8 mouse cellular contexts compared by ENCODE assay signal in the genomic region with DNA sequence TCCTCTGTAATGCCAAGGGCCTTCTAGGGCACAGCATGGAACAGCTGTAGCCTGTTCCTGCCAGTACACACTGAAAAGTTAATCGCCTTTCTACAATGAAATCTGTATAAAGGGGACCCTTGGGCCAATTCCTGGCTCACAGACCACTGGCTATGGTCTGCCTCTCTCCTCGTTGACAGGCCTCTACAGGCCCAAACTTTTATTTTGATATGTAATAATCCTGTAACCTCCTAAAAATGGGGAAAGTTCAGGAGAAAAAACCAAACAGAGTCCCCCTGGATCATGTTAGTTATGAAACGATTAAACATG. TPM values are rescaled to one million over a fixed set of nuclear protein-coding genes. Genes with fewer than 3 reads are reported as not detected.
DNase-seq lines count a peak whose midpoint lies in the region; ATAC-seq and TF ChIP-seq lines count a peak whose summit lies in the region.

No protein-coding gene starts in this region.

- TF ChIP-seq EP300 in ES-Bruce4 (IDR thresholded peaks at IDR 0.05; ENCODE audit: insufficient read depth, low read depth, low read length), result no peak
- no peak for TF ChIP-seq EP300 in liver, embryonic 14.5 days (IDR thresholded peaks at IDR 0.05; ENCODE audit: low read depth)

- ATAC-seq in heart, embryonic 11.5 days (replicated peaks; ENCODE audit: insufficient number of reproducible peaks, low FRiP score, low TSS enrichment), result no peak
- no peak for ATAC-seq in forebrain, embryonic 15.5 days (replicated peaks)
- ATAC-seq in liver, embryonic 14.5 days (ENCODE audit: insufficient read depth), result no peak

- TF ChIP-seq POLR2A in ES-Bruce4 (IDR thresholded peaks at IDR 0.05; ENCODE audit: insufficient read depth, low read length), result no peak

- H3K36me3 ChIP-seq in heart, embryonic 11.5 days (ENCODE audit: control insufficient read depth, insufficient read depth, low read length), result no peaks in the 10 kb centered on the region
- no peaks in the 10 kb centered on the region for H3K36me3 ChIP-seq in ES-Bruce4 (ENCODE audit: control insufficient read depth, insufficient read depth, low read length, poor library complexity, severe bottlenecking)
- H3K36me3 ChIP-seq in forebrain, embryonic 15.5 days, result no peaks in the 10 kb centered on the region
- 0 out of 2 replicates have a peak, but pooled peaks cover 4% of the 10 kb centered on the region for H3K36me3 ChIP-seq in liver, embryonic 14.5 days (replicated peaks; ENCODE audit: control insufficient read depth, insufficient read depth, low read depth)

- H3K27me3 ChIP-seq in heart, embryonic 11.5 days (ENCODE audit: control insufficient read depth, insufficient read depth, low read length), result peaks cover under 1% of the 10 kb centered on the region; the same call in 1 of the 2 replicates
- H3K27me3 ChIP-seq in ES-Bruce4 (ENCODE audit: control insufficient read depth, insufficient read depth, low read length, poor library complexity, severe bottlenecking), result no peaks in the 10 kb centered on the region
- H3K27me3 ChIP-seq in forebrain, embryonic 15.5 days, result no peaks in the 10 kb centered on the region
- H3K27me3 ChIP-seq in liver, embryonic 14.5 days (ENCODE audit: control insufficient read depth, insufficient read depth, low read length), result no peaks in the 10 kb centered on the region

- peak overlapping the region; percentile 89 for H3K4me2 ChIP-seq in heart, embryonic 11.5 days
- peak overlapping the region; percentile 73 for H3K4me2 ChIP-seq in forebrain, embryonic 15.5 days (replicated peaks)
- H3K4me2 ChIP-seq in liver, embryonic 14.5 days (ENCODE audit: low read depth), result peak overlapping the region; percentile 96

- peak overlapping the region; percentile 97 for H3K9ac ChIP-seq in heart, embryonic 11.5 days (ENCODE audit: low read depth, low read length)
- H3K9ac ChIP-seq in ES-Bruce4 (ENCODE audit: low read depth, poor library complexity, severe bottlenecking), result peak overlapping the region; percentile 91
- H3K9ac ChIP-seq in forebrain, embryonic 15.5 days (replicated peaks), result peak overlapping the region; percentile 91
- peak overlapping the region; percentile 98 for H3K9ac ChIP-seq in liver, embryonic 14.5 days (replicated peaks)

- TF ChIP-seq CTCF in ES-Bruce4 (IDR thresholded peaks at IDR 0.05; ENCODE audit: low read depth, low read length), result no peak
- no peak for TF ChIP-seq CTCF in liver, embryonic 14.5 days (IDR thresholded peaks at IDR 0.05; ENCODE audit: low read depth)

- no peak for DNase-seq in heart, adult 8-10 months (ENCODE audit: low spot score)
- no peak for DNase-seq in liver, embryonic 14.5 days (ENCODE audit: low read depth in 3 of 3, low spot score in 3 of 3)
- DNase-seq in ovary, postnatal 10 days (ENCODE audit: low spot score), result no peak
- DNase-seq in embryo, embryonic 11 days, result no peak
- DNase-seq in thymus, adult 18-20 months, result no peak

- H3K4me1 ChIP-seq in heart, embryonic 11.5 days (ENCODE audit: control insufficient read depth, insufficient read depth, low read length), result peaks cover 21% of the 10 kb centered on the region
- peaks cover 2% of the 10 kb centered on the region for H3K4me1 ChIP-seq in ES-Bruce4 (ENCODE audit: control insufficient read depth, insufficient read depth, low read length)
- H3K4me1 ChIP-seq in forebrain, embryonic 15.5 days, result peaks cover 37% of the 10 kb centered on the region
- H3K4me1 ChIP-seq in liver, embryonic 14.5 days (replicated peaks; ENCODE audit: control insufficient read depth in 2 of 2, insufficient read depth in 2 of 2, low read length in 1 of 2), result peaks cover 27 to 37% of the 10 kb centered on the region in 2 experiments

- H3K4me3 ChIP-seq in heart, embryonic 11.5 days (ENCODE audit: low read depth, low read length), result peak overlapping the region; percentile 89
- no peak overlapping the region for H3K4me3 ChIP-seq in ES-Bruce4 (ENCODE audit: low read depth, low read length)
- peak overlapping the region; percentile 88 for H3K4me3 ChIP-seq in forebrain, embryonic 15.5 days
- peak overlapping the region; percentile 61 to 93 for H3K4me3 ChIP-seq in liver, embryonic 14.5 days (ENCODE audit: insufficient read depth in 1 of 2, low read depth in 2 of 2, low read length in 2 of 2)

- 55% methylated on average over 3 of the region's 3 CpGs for WGBS in heart, embryonic 11.5 days (ENCODE audit: insufficient replicate concordance)
- 51% methylated on average over 3 of the region's 3 CpGs for WGBS in forebrain, embryonic 15.5 days
- WGBS in liver, embryonic 14.5 days (ENCODE audit: insufficient replicate concordance), result 46% methylated on average over 3 of the region's 3 CpGs

- peak overlapping the region; percentile 94 for H3K27ac ChIP-seq in heart, embryonic 11.5 days (ENCODE audit: low read depth, low read length)
- 0 out of 2 replicates have a peak overlapping the region, but pooled peaks have one; percentile 4 for H3K27ac ChIP-seq in ES-Bruce4 (ENCODE audit: insufficient read depth, low read length)
- peak overlapping the region; percentile 97; the same call in 1 of the 2 replicates for H3K27ac ChIP-seq in forebrain, embryonic 15.5 days (replicated peaks)
- peak overlapping the region; percentile 90 for H3K27ac ChIP-seq in liver, embryonic 14.5 days

- no peaks in the 10 kb centered on the region for H3K9me3 ChIP-seq in heart, embryonic 11.5 days (replicated peaks; ENCODE audit: control insufficient read depth, low read length)
- no peaks in the 10 kb centered on the region for H3K9me3 ChIP-seq in ES-Bruce4 (replicated peaks; ENCODE audit: control insufficient read depth, insufficient read depth, low read length, poor library complexity, severe bottlenecking)
- no peaks in the 10 kb centered on the region for H3K9me3 ChIP-seq in forebrain, embryonic 15.5 days
- no peaks in the 10 kb centered on the region for H3K9me3 ChIP-seq in liver, embryonic 14.5 days (ENCODE audit: control insufficient read depth, low read length)

RNA-seq across cellular contexts. Expression of gene Sp2, which starts 6.4 kb away (rescaled TPM):
- 17.3 and 17.9 TPM in 2 replicates for polyA plus RNA-seq in heart, embryonic 11.5 days (2014; fragmentation: Nextera tagmentation; extraction: Ambion mirVana)
- 10 to 100 TPM in 2 of 4 experiments, 1 to 10 TPM in 2; 7.8 to 13.7 (median 11.0) TPM for total RNA-seq in heart, adult 8-10 months (2022)
- 29.0 and 30.5 TPM in 2 replicates for polyA plus RNA-seq in ES-Bruce4 (2011; ENCODE audit: insufficient read depth, insufficient read length, low read depth, missing spikeins)
- polyA plus RNA-seq in forebrain, embryonic 15.5 days (2015; fragmentation: Nextera tagmentation; extraction: Ambion mirVana), result 14.9 and 16.1 TPM in 2 replicates
- 7.7 and 8.0 TPM in 2 replicates for polyA plus RNA-seq in liver, embryonic 14.5 days (2012; rRNA removed)
- polyA plus RNA-seq in liver, embryonic 14.5 days (2014; fragmentation: Nextera tagmentation; extraction: Ambion mirVana), result 13.7 and 17.1 TPM in 2 replicates

RNA-seq across cellular contexts. Expression of gene Pnpo, which starts 32.5 kb away (rescaled TPM):
- 63.9 and 68.0 TPM in 2 replicates for polyA plus RNA-seq in heart, embryonic 11.5 days (2014; fragmentation: Nextera tagmentation; extraction: Ambion mirVana)
- total RNA-seq in heart, adult 8-10 months (2022), result 10 to 100 TPM; 14.9 to 16.6 (median 16.1) TPM
- polyA plus RNA-seq in ES-Bruce4 (2011; ENCODE audit: insufficient read depth, insufficient read length, low read depth, missing spikeins), result 23.6 and 24.1 TPM in 2 replicates
- polyA plus RNA-seq in forebrain, embryonic 15.5 days (2015; fragmentation: Nextera tagmentation; extraction: Ambion mirVana), result 20.7 and 21.5 TPM in 2 replicates
- 315 and 355 TPM in 2 replicates for polyA plus RNA-seq in liver, embryonic 14.5 days (2012; rRNA removed)
- 564 and 592 TPM in 2 replicates for polyA plus RNA-seq in liver, embryonic 14.5 days (2014; fragmentation: Nextera tagmentation; extraction: Ambion mirVana)

RNA-seq across cellular contexts. Expression of gene Sp6, which starts 36.9 kb away (rescaled TPM):
- polyA plus RNA-seq in heart, embryonic 11.5 days (2014; fragmentation: Nextera tagmentation; extraction: Ambion mirVana), result 0.07 and 0.11 TPM in 2 replicates
- total RNA-seq in heart, adult 8-10 months (2022), result under 1 TPM in 3 of 4 experiments, not detected in 1; 0.08 to 0.28 (median 0.23) TPM
- 12.4 and 13.5 TPM in 2 replicates for polyA plus RNA-seq in ES-Bruce4 (2011; ENCODE audit: insufficient read depth, insufficient read length, low read depth, missing spikeins)
- 0.10 and 0.43 TPM in 2 replicates for polyA plus RNA-seq in forebrain, embryonic 15.5 days (2015; fragmentation: Nextera tagmentation; extraction: Ambion mirVana)
- polyA plus RNA-seq in liver, embryonic 14.5 days (2012; rRNA removed), result 0.02 and 0.06 TPM in 2 replicates
- not detected in 2 replicates for polyA plus RNA-seq in liver, embryonic 14.5 days (2014; fragmentation: Nextera tagmentation; extraction: Ambion mirVana)

RNA-seq across cellular contexts. Expression of gene Prr15l, which starts 48.4 kb away (rescaled TPM):
- polyA plus RNA-seq in heart, embryonic 11.5 days (2014; fragmentation: Nextera tagmentation; extraction: Ambion mirVana), result 0.23 and 0.50 TPM in 2 replicates
- 1 to 10 TPM; 1.1 to 1.7 (median 1.5) TPM for total RNA-seq in heart, adult 8-10 months (2022)
- polyA plus RNA-seq in ES-Bruce4 (2011; ENCODE audit: insufficient read depth, insufficient read length, low read depth, missing spikeins), result 10.9 and 11.1 TPM in 2 replicates
- 0.17 TPM in 1 of 2 replicates, not detected in the other for polyA plus RNA-seq in forebrain, embryonic 15.5 days (2015; fragmentation: Nextera tagmentation; extraction: Ambion mirVana)
- 2.8 and 3.3 TPM in 2 replicates for polyA plus RNA-seq in liver, embryonic 14.5 days (2012; rRNA removed)
- 4.9 and 8.5 TPM in 2 replicates for polyA plus RNA-seq in liver, embryonic 14.5 days (2014; fragmentation: Nextera tagmentation; extraction: Ambion mirVana)

RNA-seq across cellular contexts. Expression of gene Scrn2, which starts 53.4 kb away (rescaled TPM):
- 13.9 and 16.6 TPM in 2 replicates for polyA plus RNA-seq in heart, embryonic 11.5 days (2014; fragmentation: Nextera tagmentation; extraction: Ambion mirVana)
- total RNA-seq in heart, adult 8-10 months (2022), result 10 to 100 TPM; 13.6 to 18.0 (median 15.4) TPM
- polyA plus RNA-seq in ES-Bruce4 (2011; ENCODE audit: insufficient read depth, insufficient read length, low read depth, missing spikeins), result 6.8 and 7.4 TPM in 2 replicates
- 16.0 and 17.2 TPM in 2 replicates for polyA plus RNA-seq in forebrain, embryonic 15.5 days (2015; fragmentation: Nextera tagmentation; extraction: Ambion mirVana)
- 5.7 and 5.9 TPM in 2 replicates for polyA plus RNA-seq in liver, embryonic 14.5 days (2012; rRNA removed)
- 5.8 and 6.3 TPM in 2 replicates for polyA plus RNA-seq in liver, embryonic 14.5 days (2014; fragmentation: Nextera tagmentation; extraction: Ambion mirVana)

Comparison
In these comparisons a context has a peak if more than half of its experiments do, and no peak if none do; other contexts are left out.
1. H3K27ac ChIP-seq: peak in every context shown above with its lines; median percentile 97 in forebrain, embryonic 15.5 days; 94 in heart, embryonic 11.5 days; 90 in liver, embryonic 14.5 days; 4 in ES-Bruce4.